Mouse (Mus musculus) adrenal gland, postnatal 25 days (tissue): Measurements from ENCODE around the gene Il2ra. TPM values are rescaled to one million over a fixed set of nuclear protein-coding genes. Genes with fewer than 3 reads are reported as not detected.
A peak's percentile ranks its signal among the peaks of the same experiment; 100 is the strongest.

Experiments used
- DNase-seq: peaks from one replicate; pipeline ENCODE4 v3.0.0; 2021; ENCODE audit warnings: mixed read lengths
- total RNA-seq: library from RNA; stranded (reverse); gene quantifications from 2 replicates; pipeline ENCODE4 v1.2.3, GENCODE M21; 2021

Il2ra gene
- total RNA-seq, 1 experiment from 2014 or later: 0.12 TPM

GRCm38 (mm10) chr2:11653330-11653729, 10.7 kb downstream of the Il2ra start:
- peak; percentile 15 for DNase-seq

- no peak for DNase-seq
Measured at GRCm38 (mm10) chr2:11653780-11654179, 11.2 kb downstream of the Il2ra start.

GRCm38 (mm10) chr2:11654990-11655931, 12.7 kb downstream of the Il2ra start:
- no peak for DNase-seq

- DNase-seq: no peak
Measured at GRCm38 (mm10) chr2:11657581-11657980, 15.0 kb downstream of the Il2ra start.

GRCm38 (mm10) chr2:11659263-11659662, 16.7 kb downstream of the Il2ra start:
- DNase-seq: no peak

GRCm38 (mm10) chr2:11662143-11662906, 19.7 kb downstream of the Il2ra start:
- no peak for DNase-seq

- DNase-seq: no peak
Measured at GRCm38 (mm10) chr2:11662907-11663230, 20.3 kb downstream of the Il2ra start.

GRCm38 (mm10) chr2:11663961-11664360, 21.4 kb downstream of the Il2ra start:
- DNase-seq: peak; percentile 77

- peak; percentile 59 for DNase-seq
Measured at GRCm38 (mm10) chr2:11664367-11664766, 21.8 kb downstream of the Il2ra start.

- DNase-seq: no peak
Measured at GRCm38 (mm10) chr2:11664806-11665205, 22.2 kb downstream of the Il2ra start.

- no peak for DNase-seq
Measured at GRCm38 (mm10) chr2:11665326-11665725, 22.7 kb downstream of the Il2ra start.

GRCm38 (mm10) chr2:11672144-11672543, 29.5 kb downstream of the Il2ra start:
- DNase-seq: no peak

- no peak for DNase-seq
Measured at GRCm38 (mm10) chr2:11679626-11680025, 37.0 kb downstream of the Il2ra start.

GRCm38 (mm10) chr2:11682712-11683111, 40.1 kb downstream of the Il2ra start:
- DNase-seq: no peak

GRCm38 (mm10) chr2:11686512-11686911, 43.9 kb downstream of the Il2ra start:
- DNase-seq: no peak

- DNase-seq: no peak
Measured at GRCm38 (mm10) chr2:11687436-11687835, 44.8 kb downstream of the Il2ra start.

GRCm38 (mm10) chr2:11690201-11690890, 47.7 kb downstream of the Il2ra start:
- no peak for DNase-seq

- no peak for DNase-seq
Measured at GRCm38 (mm10) chr2:11693352-11693751, 50.7 kb downstream of the Il2ra start.

- no peak for DNase-seq
Measured at GRCm38 (mm10) chr2:11694104-11694503, 51.5 kb downstream of the Il2ra start.

- DNase-seq: no peak
Measured at GRCm38 (mm10) chr2:11695867-11696266, 53.3 kb downstream of the Il2ra start.

- DNase-seq: no peak
Measured at GRCm38 (mm10) chr2:11698994-11699393, 56.4 kb downstream of the Il2ra start.

GRCm38 (mm10) chr2:11699905-11700304, 57.3 kb downstream of the Il2ra start:
- no peak for DNase-seq
